Mouse (Mus musculus) MEL (cell line): ENCODE data around the gene Piga. TPM values are rescaled to one million over a fixed set of nuclear protein-coding genes. Genes with fewer than 3 reads are reported as not detected.

ENCODE experiments used
- DNase-seq: peaks from one replicate; pipeline ENCODE4 v3.0.0; 2011; ENCODE audit warnings: low read depth, low spot score
- H3K27ac ChIP-seq: 2 replicates; pipeline ENCODE4 v1.5.1; 2012; ENCODE audit warnings: low read depth, mild to moderate bottlenecking, control low read depth, low read length, moderate library complexity; ENCODE audit not compliant: control insufficient read depth
- H3K27me3 ChIP-seq, 2 experiments: fragments of 150-350 bp in 1 of 2; sonication (generic) in 1 of 2; 2 replicates each; pipeline ENCODE4 v1.6.1; 2012; ENCODE audit warnings: low read length in 2 of 2, mild to moderate bottlenecking in 2 of 2, improper control_type of control experiment in 1 of 2, moderate library complexity in 1 of 2; ENCODE audit not compliant: insufficient read depth in 2 of 2, control insufficient read depth in 1 of 2
- H3K36me3 ChIP-seq, 2 experiments: 2 replicates each; pipeline ENCODE4 v1.6.1; 2012 to 2014; ENCODE audit warnings: low read length in 2 of 2, improper control_type of control experiment in 1 of 2, inconsistent platforms in 1 of 2, mild to moderate bottlenecking in 1 of 2; ENCODE audit not compliant: insufficient read depth in 2 of 2, control insufficient read depth in 1 of 2
- H3K4me1 ChIP-seq, 2 experiments: fragments of 150-350 bp in 1 of 2; sonication (generic) in 1 of 2; 2 replicates each; pipeline ENCODE4 v1.6.1; 2012; ENCODE audit warnings: low read length in 2 of 2, improper control_type of control experiment in 1 of 2, mild to moderate bottlenecking in 1 of 2; ENCODE audit not compliant: insufficient read depth in 2 of 2, control insufficient read depth in 1 of 2
- H3K4me3 ChIP-seq, 2 experiments: fragments of 150-350 bp in 1 of 2; sonication (generic) in 1 of 2; 2 replicates each; pipeline ENCODE4 v1.5.1; 2012; ENCODE audit warnings: low read depth in 2 of 2, low read length in 2 of 2, mild to moderate bottlenecking in 2 of 2, moderate library complexity in 2 of 2, control low read depth in 1 of 2, improper control_type of control experiment in 1 of 2; ENCODE audit not compliant: control insufficient read depth in 1 of 2, insufficient read depth in 1 of 2
- H3K79me2 ChIP-seq: 2 replicates; pipeline ENCODE4 v1.6.1; 2012; ENCODE audit warnings: mild to moderate bottlenecking, low read length, moderate library complexity; ENCODE audit not compliant: control insufficient read depth, poor library complexity, insufficient read depth
- H3K9ac ChIP-seq: 2 replicates; pipeline ENCODE4 v1.6.1; 2012; ENCODE audit warnings: low read depth, mild to moderate bottlenecking, control low read depth, low read length, moderate library complexity; ENCODE audit not compliant: control insufficient read depth, poor library complexity, severe bottlenecking
- H3K9me3 ChIP-seq: fragments of 150-350 bp; sonication (generic); replicated peaks from 2 replicates; pipeline ENCODE4 v1.6.1; 2012; ENCODE audit warnings: mild to moderate bottlenecking, low read length, improper control_type of control experiment, moderate library complexity; ENCODE audit not compliant: insufficient read depth
- BHLHE40 ChIP-seq: IDR thresholded peaks from 2 replicates; pipeline ENCODE4 v1.6.1; 2012; ENCODE audit warnings: low read depth, mild to moderate bottlenecking, inconsistent platforms, low read length, improper control_type of control experiment, borderline replicate concordance
- CHD1 ChIP-seq: IDR thresholded peaks from 2 replicates; pipeline ENCODE4 v1.6.1; 2012; ENCODE audit warnings: low read depth, mild to moderate bottlenecking, inconsistent platforms, low read length, improper control_type of control experiment
- CHD2 ChIP-seq: IDR thresholded peaks from 2 replicates; pipeline ENCODE4 v1.6.1; 2011; ENCODE audit warnings: low read length, improper control_type of control experiment
- CTCF ChIP-seq, 3 experiments: IDR thresholded peaks in 2 of 3; conservative IDR thresholded peaks in 1 of 3; 2 replicates each; pipeline ENCODE4 v1.5.1; 2011 to 2012; ENCODE audit warnings: low read length in 3 of 3, low read depth in 2 of 3, mild to moderate bottlenecking in 2 of 3, improper control_type of control experiment in 1 of 3, inconsistent platforms in 1 of 3, mixed read lengths in 1 of 3, moderate library complexity in 1 of 3; ENCODE audit not compliant: control insufficient read depth in 1 of 3, insufficient read depth in 1 of 3, poor library complexity in 1 of 3, severe bottlenecking in 1 of 3
- ELF1 ChIP-seq: IDR thresholded peaks from 2 replicates; pipeline ENCODE4 v1.6.1; 2014; ENCODE audit warnings: low read depth, mild to moderate bottlenecking, inconsistent platforms, low read length, improper control_type of control experiment, moderate library complexity
- EP300 ChIP-seq, 2 experiments: IDR thresholded peaks; 2 replicates each; pipeline ENCODE4 v1.6.1; 2011; ENCODE audit warnings: improper control_type of control experiment in 2 of 2, low read length in 2 of 2, low read depth in 1 of 2, mild to moderate bottlenecking in 1 of 2
- ETS1 ChIP-seq: IDR thresholded peaks from 2 replicates; pipeline ENCODE4 v1.6.1; 2012; ENCODE audit warnings: low read depth, mild to moderate bottlenecking, inconsistent platforms, low read length, improper control_type of control experiment, moderate library complexity
- GABPA ChIP-seq: IDR thresholded peaks from 2 replicates; pipeline ENCODE4 v1.6.1; 2012; ENCODE audit warnings: low read depth, mild to moderate bottlenecking, inconsistent platforms, low read length, improper control_type of control experiment, moderate library complexity
- GATA1 ChIP-seq: IDR thresholded peaks from 2 replicates; pipeline ENCODE4 v1.6.1; 2011; ENCODE audit warnings: low read depth, low read length, improper control_type of control experiment
- HCFC1 ChIP-seq: IDR thresholded peaks from 2 replicates; pipeline ENCODE4 v1.6.1; 2012; ENCODE audit warnings: low read depth, mild to moderate bottlenecking, inconsistent platforms, low read length, improper control_type of control experiment, moderate library complexity
- JUND ChIP-seq: IDR thresholded peaks from 2 replicates; pipeline ENCODE4 v1.6.1; 2011; ENCODE audit warnings: low read depth, mild to moderate bottlenecking, improper control_type of control experiment, low read length
- MAFK ChIP-seq: IDR thresholded peaks from 2 replicates; pipeline ENCODE4 v1.6.1; 2011; ENCODE audit warnings: low read depth, mild to moderate bottlenecking, low read length, improper control_type of control experiment, borderline replicate concordance
- MAX ChIP-seq: IDR thresholded peaks from 2 replicates; pipeline ENCODE4 v1.6.1; 2011; ENCODE audit warnings: low read length, improper control_type of control experiment
- MAZ ChIP-seq: IDR thresholded peaks from 2 replicates; pipeline ENCODE4 v1.6.1; 2012; ENCODE audit warnings: low read depth, mild to moderate bottlenecking, inconsistent platforms, low read length, improper control_type of control experiment
- MEF2A ChIP-seq: IDR thresholded peaks from 2 replicates; pipeline ENCODE4 v1.6.1; 2014; ENCODE audit warnings: low read depth, mild to moderate bottlenecking, inconsistent platforms, low read length, improper control_type of control experiment; ENCODE audit not compliant: poor library complexity, insufficient replicate concordance, severe bottlenecking; ENCODE audit errors: extremely low read depth
- MYC ChIP-seq: IDR thresholded peaks from 2 replicates; pipeline ENCODE4 v1.6.1; 2011; ENCODE audit warnings: low read depth, mild to moderate bottlenecking, low read length, improper control_type of control experiment, moderate library complexity
- NELFE ChIP-seq: IDR thresholded peaks from 2 replicates; pipeline ENCODE4 v1.6.1; 2011; ENCODE audit warnings: low read depth, low read length, improper control_type of control experiment
- POLR2A ChIP-seq, 2 experiments: IDR thresholded peaks; 2 replicates each; pipeline ENCODE4 v1.6.1; 2011 to 2012; ENCODE audit warnings: low read length in 2 of 2, mild to moderate bottlenecking in 2 of 2, control low read depth in 1 of 2, improper control_type of control experiment in 1 of 2, low read depth in 1 of 2, moderate library complexity in 1 of 2; ENCODE audit not compliant: control insufficient read depth in 1 of 2, insufficient read depth in 1 of 2, poor library complexity in 1 of 2
- POLR2AphosphoS2 ChIP-seq: IDR thresholded peaks from 2 replicates; pipeline ENCODE4 v1.6.1; 2011; ENCODE audit warnings: low read length, improper control_type of control experiment
- POLR2AphosphoS5 ChIP-seq: IDR thresholded peaks from 2 replicates; pipeline ENCODE4 v1.6.1; 2012; ENCODE audit warnings: low read depth, borderline replicate concordance, mild to moderate bottlenecking, inconsistent platforms, low read length, moderate library complexity, mixed read lengths
- RCOR1 ChIP-seq: IDR thresholded peaks from 2 replicates; pipeline ENCODE4 v1.6.1; 2012; ENCODE audit warnings: low read depth, mild to moderate bottlenecking, inconsistent platforms, low read length, improper control_type of control experiment
- SIN3A ChIP-seq: IDR thresholded peaks from 2 replicates; pipeline ENCODE4 v1.6.1; 2012; ENCODE audit warnings: low read length, improper control_type of control experiment, inconsistent platforms
- SMC3 ChIP-seq: IDR thresholded peaks from 2 replicates; pipeline ENCODE4 v1.6.1; 2011; ENCODE audit warnings: low read depth, low read length, improper control_type of control experiment
- TAL1 ChIP-seq: IDR thresholded peaks from 2 replicates; pipeline ENCODE4 v1.6.1; 2012; ENCODE audit warnings: mild to moderate bottlenecking, inconsistent platforms, low read length, moderate library complexity, mixed read lengths
- TBP ChIP-seq: IDR thresholded peaks from 2 replicates; pipeline ENCODE4 v1.8.0; 2011; ENCODE audit warnings: low read depth, low read length, improper control_type of control experiment
- TCF12 ChIP-seq: IDR thresholded peaks from 2 replicates; pipeline ENCODE4 v1.6.1; 2014; ENCODE audit warnings: low read depth, mild to moderate bottlenecking, inconsistent platforms, low read length, improper control_type of control experiment, moderate library complexity
- UBTF ChIP-seq: IDR thresholded peaks from 2 replicates; pipeline ENCODE4 v1.6.1; 2012; ENCODE audit warnings: low read depth, mild to moderate bottlenecking, inconsistent platforms, low read length, improper control_type of control experiment, moderate library complexity, borderline replicate concordance; ENCODE audit not compliant: insufficient read depth
- USF1 ChIP-seq: IDR thresholded peaks from 2 replicates; pipeline ENCODE4 v1.6.1; 2014; ENCODE audit warnings: low read depth, mild to moderate bottlenecking, inconsistent platforms, low read length, improper control_type of control experiment, moderate library complexity
- ZKSCAN1 ChIP-seq: IDR thresholded peaks from 2 replicates; pipeline ENCODE4 v1.6.1; 2012; ENCODE audit warnings: low read depth, mild to moderate bottlenecking, inconsistent platforms, low read length, improper control_type of control experiment, moderate library complexity
- ZMIZ1 ChIP-seq: IDR thresholded peaks from 2 replicates; pipeline ENCODE4 v1.6.1; 2012; ENCODE audit warnings: low read depth, mild to moderate bottlenecking, inconsistent platforms, low read length, improper control_type of control experiment, moderate library complexity
- polyA plus RNA-seq, 2 experiments: library from polyadenylated mRNA; stranded (reverse) in 1 of 2; unstranded in 1 of 2; fragments of >175 nt in 1 of 2; fragments of >200 nt in 1 of 2; gene quantifications; 2 replicates each; pipeline versions ENCODE4 v1.2.1 to v1.2.4; 2012; ENCODE audit warnings: low replicate concordance in 2 of 2, low read depth in 1 of 2; ENCODE audit not compliant: insufficient read length in 2 of 2, insufficient read depth in 1 of 2, missing spikeins in 1 of 2
- total RNA-seq: library from RNA; depleted of rRNA; stranded (reverse); fragments of 300-350 nt; gene quantifications from 2 replicates; pipeline ENCODE4 v1.2.3, GENCODE M21; 2012

The Piga gene
- total and polyA plus RNA-seq, 3 experiments: 21.5 to 41.2 (median 30.0) TPM

GRCm38 (mm10) chrX:164410562-164410961 is 9.0 kb upstream of the Piga start:
- no peak for DNase-seq
- H3K27ac ChIP-seq: no peak overlapping the region
- no peaks in the 10 kb centered on the region; a peak in 2 of 4 replicates for H3K27me3 ChIP-seq
- no peak for TF ChIP-seq ZMIZ1
- TF ChIP-seq SIN3A: no peak
- no peak for TF ChIP-seq GABPA
- TF ChIP-seq ELF1: no peak
- TF ChIP-seq ZKSCAN1: no peak
- no peak for TF ChIP-seq EP300 (IDR thresholded peaks at IDR 0.05; ENCODE audit: low read depth in 1 of 2, low read length in 2 of 2)
- TF ChIP-seq POLR2A (IDR thresholded peaks at IDR 0.05; ENCODE audit: control insufficient read depth in 1 of 2, insufficient read depth in 1 of 2, low read depth in 1 of 2, low read length in 2 of 2, poor library complexity in 1 of 2): no peak
- TF ChIP-seq NELFE: no peak
- no peak for TF ChIP-seq BHLHE40
- no peak for TF ChIP-seq UBTF
- no peak for TF ChIP-seq RCOR1
- no peak for TF ChIP-seq SMC3
- TF ChIP-seq MAZ: no peak
- no peak for TF ChIP-seq TBP
- H3K36me3 ChIP-seq: no peaks in the 10 kb centered on the region
- no peaks in the 10 kb centered on the region for H3K4me1 ChIP-seq
- H3K9me3 ChIP-seq: no peaks in the 10 kb centered on the region
- no peak overlapping the region for H3K9ac ChIP-seq
- H3K4me3 ChIP-seq: no peak overlapping the region
- no peaks in the 10 kb centered on the region for H3K79me2 ChIP-seq

- peaks cover 16% of the 10 kb centered on the region for H3K79me2 ChIP-seq
- peaks cover 16 to 17% of the 10 kb centered on the region in 2 experiments for H3K4me1 ChIP-seq
- H3K36me3 ChIP-seq: peaks cover 0 to 21% of the 10 kb centered on the region in 2 experiments; a peak in 2 of 4 replicates
- no peak overlapping the region for H3K9ac ChIP-seq
- no peak overlapping the region for H3K4me3 ChIP-seq
- H3K27me3 ChIP-seq: no peaks in the 10 kb centered on the region; a peak in 1 of 4 replicates
- no peak overlapping the region for H3K27ac ChIP-seq
- H3K9me3 ChIP-seq: no peaks in the 10 kb centered on the region
- DNase-seq: peak; percentile 42
- TF ChIP-seq TBP: no peak
- TF ChIP-seq TAL1: no peak
- TF ChIP-seq USF1: no peak
- TF ChIP-seq CTCF (IDR thresholded peaks at IDR 0.05 in 2 of 3, conservative IDR thresholded peaks at IDR 0.05 in 1 of 3; ENCODE audit: control insufficient read depth in 1 of 3, insufficient read depth in 1 of 3, low read depth in 2 of 3, low read length in 3 of 3, poor library complexity in 1 of 3, severe bottlenecking in 1 of 3): no peak
- TF ChIP-seq GABPA: no peak
- 0 out of 2 replicates have a peak, but pooled peaks have one; percentile 34 for TF ChIP-seq MEF2A
- TF ChIP-seq EP300 (IDR thresholded peaks at IDR 0.05; ENCODE audit: low read depth in 1 of 2, low read length in 2 of 2): peak; percentile 62 to 66
- TF ChIP-seq TCF12: peak; percentile 47; the same call in 1 of the 2 replicates
- TF ChIP-seq UBTF: no peak
- TF ChIP-seq GATA1: peak; percentile 51; the same call in 1 of the 2 replicates
- no peak for TF ChIP-seq POLR2AphosphoS5
- no peak for TF ChIP-seq CHD2
- TF ChIP-seq SIN3A: peak; percentile 40; the same call in 1 of the 2 replicates
- no peak for TF ChIP-seq CHD1
- TF ChIP-seq ZMIZ1: no peak
- no peak for TF ChIP-seq POLR2A (IDR thresholded peaks at IDR 0.05; ENCODE audit: control insufficient read depth in 1 of 2, insufficient read depth in 1 of 2, low read depth in 1 of 2, low read length in 2 of 2, poor library complexity in 1 of 2)
- TF ChIP-seq MYC: no peak
- TF ChIP-seq RCOR1: 0 out of 2 replicates have a peak, but pooled peaks have one; percentile 33
- peak; percentile 40 for TF ChIP-seq ETS1
- TF ChIP-seq HCFC1: no peak
- no peak for TF ChIP-seq MAX
- TF ChIP-seq BHLHE40: no peak
- no peak for TF ChIP-seq POLR2AphosphoS2
- TF ChIP-seq NELFE: no peak
- no peak for TF ChIP-seq JUND
- no peak for TF ChIP-seq MAFK
- TF ChIP-seq ELF1: no peak
Measured at GRCm38 (mm10) chrX:164416803-164417202, 2.8 kb upstream of the Piga start.
